Mouse (Mus musculus): Measurements from ENCODE around the gene Mllt10.

Mllt10 gene

GRCm38 (mm10) chr2:18034371-18035250 lies 20.4 kb upstream of the Mllt10 start:
- DNase-seq = no peak

- no peak for DNase-seq
These were observed 17.5 kb upstream of the Mllt10 start, which contains the start of gene A930004D18Rik for GRCm38 (mm10) chr2:18037491-18037890. TSS of gene A930004D18Rik (minus strand) at chr2:18037737.

- peak; percentile 53 to 75 for DNase-seq
These were observed 16.8 kb upstream of the Mllt10 start for GRCm38 (mm10) chr2:18038141-18038752.

- no peak for DNase-seq
These were observed 16.1 kb upstream of the Mllt10 start for GRCm38 (mm10) chr2:18038895-18039371.

GRCm38 (mm10) chr2:18039566-18040290 lies 15.3 kb upstream of the Mllt10 start:
- DNase-seq = no peak

- no peak for DNase-seq
These were observed 14.5 kb upstream of the Mllt10 start for GRCm38 (mm10) chr2:18040347-18041160.

GRCm38 (mm10) chr2:18041199-18041885 lies 13.7 kb upstream of the Mllt10 start:
- peak in 1 of 2 experiments; percentile 46 for DNase-seq

GRCm38 (mm10) chr2:18045143-18045780 lies 9.8 kb upstream of the Mllt10 start:
- no peak for DNase-seq

- no peak for DNase-seq
These were observed 9.3 kb upstream of the Mllt10 start for GRCm38 (mm10) chr2:18045781-18046181.

- DNase-seq = no peak
These were observed 8.9 kb upstream of the Mllt10 start for GRCm38 (mm10) chr2:18046186-18046585.

- peak in 1 of 2 experiments; percentile 65 for DNase-seq
These were observed 8.0 kb upstream of the Mllt10 start for GRCm38 (mm10) chr2:18046758-18047645.

GRCm38 (mm10) chr2:18047646-18048452 lies 7.2 kb upstream of the Mllt10 start:
- peak; percentile 63 to 65 for DNase-seq

GRCm38 (mm10) chr2:18048453-18049075 lies 6.5 kb upstream of the Mllt10 start, which contains the start of gene Skida1:
TSS of gene Skida1 (minus strand) at chr2:18049051.
- DNase-seq = peak in 1 of 2 experiments; percentile 54

- DNase-seq = peak; percentile 72 to 75
These were observed 5.7 kb upstream of the Mllt10 start for GRCm38 (mm10) chr2:18049279-18049821.

GRCm38 (mm10) chr2:18050018-18050417 lies 5.0 kb upstream of the Mllt10 start:
- DNase-seq = no peak

- DNase-seq = no peak
These were observed 4.5 kb upstream of the Mllt10 start for GRCm38 (mm10) chr2:18050541-18050985.

- no peak for DNase-seq
These were observed 3.8 kb upstream of the Mllt10 start for GRCm38 (mm10) chr2:18051026-18051830.

Data from kidney, adult 8-10 months (tissue).